Mouse (Mus musculus) embryonic facial prominence, embryonic 11.5 days (tissue): ENCODE data around the gene Ceacam1. TPM values are rescaled to one million over a fixed set of nuclear protein-coding genes. Genes with fewer than 3 reads are reported as not detected.
"Not testable (repeated sequence)": the region's sequence is repeated elsewhere in the genome, so short reads cannot be mapped to it uniquely, and the experiment has no call there.

ENCODE experiments used
- ATAC-seq: fragments of 200-750 bp; cut with Nextera tagmentation; replicated peaks from 2 replicates; pipeline ENCODE4 v1.8.0; 2017; ENCODE audit warnings: low read depth; ENCODE audit not compliant: insufficient number of reproducible peaks, low FRiP score, low TSS enrichment
- DNase-seq: peaks from one replicate; pipeline ENCODE4 v3.0.0-alpha.2; 2015; ENCODE audit warnings: low spot score
- H3K27ac ChIP-seq: fragments of 300-500 bp; sonication (generic); replicated peaks from 2 replicates; pipeline ENCODE4 v1.5.1; 2014; ENCODE audit warnings: mild to moderate bottlenecking, low read depth, low read length, control low read depth
- H3K27me3 ChIP-seq: fragments of 300-500 bp; sonication (generic); 2 replicates; pipeline ENCODE4 v1.6.1; 2014; ENCODE audit warnings: mild to moderate bottlenecking, low read length, moderate library complexity, mixed read lengths; ENCODE audit not compliant: control insufficient read depth, insufficient read depth
- H3K36me3 ChIP-seq: fragments of 300-500 bp; sonication (generic); replicated peaks from 2 replicates; pipeline ENCODE4 v1.6.1; 2014; ENCODE audit warnings: low read depth, mild to moderate bottlenecking, low read length, moderate library complexity, mixed read lengths; ENCODE audit not compliant: control insufficient read depth, insufficient read depth
- H3K4me1 ChIP-seq: fragments of 300-500 bp; sonication (generic); 2 replicates; pipeline ENCODE4 v1.6.1; 2014; ENCODE audit warnings: low read length, mixed read lengths; ENCODE audit not compliant: control insufficient read depth, insufficient read depth
- H3K4me2 ChIP-seq: fragments of 300-500 bp; sonication (generic); 2 replicates; pipeline ENCODE4 v1.6.1; 2014; ENCODE audit warnings: low read depth, mild to moderate bottlenecking, control low read depth, low read length, moderate library complexity
- H3K4me3 ChIP-seq: fragments of 300-500 bp; sonication (generic); 2 replicates; pipeline ENCODE4 v1.5.1; 2014; ENCODE audit warnings: low read depth, low read length, control low read depth
- H3K9ac ChIP-seq: fragments of 300-500 bp; sonication (generic); replicated peaks from 2 replicates; pipeline ENCODE4 v1.6.1; 2014; ENCODE audit warnings: mild to moderate bottlenecking, control low read depth, low read length
- H3K9me3 ChIP-seq: fragments of 300-500 bp; sonication (generic); replicated peaks from 2 replicates; pipeline ENCODE4 v1.6.1; 2016; ENCODE audit warnings: mild to moderate bottlenecking, low read length, inconsistent platforms, mixed read lengths; ENCODE audit not compliant: control insufficient read depth
- WGBS: fragments of 180-500 bp; shearing (Covaris S2); extraction: QIAGEN DNeasy Blood & Tissue Kit; methylation state at CpG from one replicate; pipeline ENCODE4 v1.1.7; 2014; 5-methylcytosine and 5-hydroxymethylcytosine counted together
- polyA plus RNA-seq: library from polyadenylated mRNA; unstranded; fragments of >200 nt; fragmentation: Nextera tagmentation; extraction: Ambion mirVana; gene quantifications from 2 replicates; pipeline ENCODE4 v1.2.1, GENCODE M21; 2014

Gene Ceacam1
- 1.1 and 1.3 TPM in 2 replicates for polyA plus RNA-seq

GRCm38 (mm10) chr7:25477091-25477751 is at the start of gene Ceacam1:
Gene Ceacam1 (minus strand): TSS chr7:25477603.
- not testable (repeated sequence) for H3K9me3 ChIP-seq, H3K9ac ChIP-seq, H3K4me3 ChIP-seq, H3K27ac ChIP-seq, H3K4me1 ChIP-seq, H3K27me3 ChIP-seq, H3K4me2 ChIP-seq, H3K36me3 ChIP-seq, ATAC-seq
- 28% methylated on average over 5 of the region's 5 CpGs for WGBS
- peak; percentile 15 for DNase-seq

GRCm38 (mm10) chr7:25516070-25516777 is 38.8 kb upstream of the Ceacam1 start:
- not testable (repeated sequence) for H3K9me3 ChIP-seq, DNase-seq, H3K27me3 ChIP-seq, H3K4me1 ChIP-seq, ATAC-seq, H3K4me2 ChIP-seq, H3K36me3 ChIP-seq, H3K4me3 ChIP-seq, H3K27ac ChIP-seq, H3K9ac ChIP-seq
- 73% methylated on average over 2 of the region's 5 CpGs for WGBS

- not testable (repeated sequence) for H3K4me3 ChIP-seq, H3K9me3 ChIP-seq, H3K4me2 ChIP-seq, H3K27me3 ChIP-seq, H3K27ac ChIP-seq, ATAC-seq, H3K9ac ChIP-seq, H3K4me1 ChIP-seq, H3K36me3 ChIP-seq, DNase-seq
- WGBS = 80% methylated on average over 1 of the region's 1 CpGs
Measured at GRCm38 (mm10) chr7:25515667-25516066, 38.3 kb upstream of the Ceacam1 start.

GRCm38 (mm10) chr7:25509925-25510324 is 32.5 kb upstream of the Ceacam1 start:
- Histone ChIP-seq H3K36me3 (no peaks in the 10 kb centered on the region), H3K27me3 (no peaks in the 10 kb centered on the region), H3K4me1 (no peaks in the 10 kb centered on the region), H3K4me2 (no peak overlapping the region), H3K9ac (no peak overlapping the region), H3K9me3 (no peaks in the 10 kb centered on the region), H3K27ac (no peak overlapping the region), H3K4me3 (no peak overlapping the region)
- ATAC-seq = no peak
- WGBS = 68% methylated on average over 3 of the region's 3 CpGs
- DNase-seq = no peak

- H3K27ac ChIP-seq = no peak overlapping the region
- H3K27me3 ChIP-seq = no peaks in the 10 kb centered on the region
- H3K4me2 ChIP-seq = no peak overlapping the region
- H3K4me1 ChIP-seq = no peaks in the 10 kb centered on the region
- H3K4me3 ChIP-seq = no peak overlapping the region
- no peaks in the 10 kb centered on the region for H3K36me3 ChIP-seq
- DNase-seq = no peak
- H3K9ac ChIP-seq = no peak overlapping the region
- H3K9me3 ChIP-seq = no peaks in the 10 kb centered on the region
- 86% methylated on average over 1 of the region's 1 CpGs for WGBS
- ATAC-seq = no peak
Measured at GRCm38 (mm10) chr7:25494649-25495048, 17.2 kb upstream of the Ceacam1 start.

- not testable (repeated sequence) for H3K9ac ChIP-seq, H3K9me3 ChIP-seq, H3K4me3 ChIP-seq, H3K27ac ChIP-seq, H3K36me3 ChIP-seq, DNase-seq, H3K4me2 ChIP-seq, H3K27me3 ChIP-seq, ATAC-seq, H3K4me1 ChIP-seq
- WGBS = no CpG with 5 or more reads among the region's 1 CpGs
Measured at GRCm38 (mm10) chr7:25490698-25491097, 13.3 kb upstream of the Ceacam1 start.

GRCm38 (mm10) chr7:25489382-25489781 is 12.0 kb upstream of the Ceacam1 start:
- H3K4me2 ChIP-seq, H3K4me3 ChIP-seq, H3K9me3 ChIP-seq, DNase-seq, H3K36me3 ChIP-seq, H3K27ac ChIP-seq, H3K4me1 ChIP-seq, H3K9ac ChIP-seq, H3K27me3 ChIP-seq, ATAC-seq: not testable (repeated sequence)
- 86% methylated on average over 3 of the region's 3 CpGs for WGBS

GRCm38 (mm10) chr7:25486186-25486585 is 8.8 kb upstream of the Ceacam1 start:
- DNase-seq = no peak
- no peak overlapping the region for H3K4me3 ChIP-seq
- WGBS = 15% methylated on average over 1 of the region's 1 CpGs
- no peak overlapping the region for H3K27ac ChIP-seq
- H3K4me2 ChIP-seq = no peak overlapping the region
- H3K36me3 ChIP-seq = no peaks in the 10 kb centered on the region
- H3K4me1 ChIP-seq = no peaks in the 10 kb centered on the region
- no peak for ATAC-seq
- H3K9me3 ChIP-seq = no peaks in the 10 kb centered on the region
- no peaks in the 10 kb centered on the region for H3K27me3 ChIP-seq
- no peak overlapping the region for H3K9ac ChIP-seq
